Mouse (Mus musculus) kidney, postnatal 14 days (tissue): ENCODE measurements around the gene Ahnak2.
"Not testable (repeated sequence)": the region's sequence is repeated elsewhere in the genome, so short reads cannot be mapped to it uniquely, and the experiment has no call there.

Experiments
- DNase-seq: peaks from one replicate; pipeline ENCODE4 v3.0.0; 2022; ENCODE audit warnings: mixed read lengths

The Ahnak2 gene

GRCm38 (mm10) chr12:112820401-112820999 lies 18.0 kb upstream of the Ahnak2 start:
- DNase-seq = no peak

GRCm38 (mm10) chr12:112819057-112819662 lies 16.7 kb upstream of the Ahnak2 start:
- peak; percentile 48 for DNase-seq

- not testable (repeated sequence) for DNase-seq
Measured at GRCm38 (mm10) chr12:112816866-112817265, 14.4 kb upstream of the Ahnak2 start.

GRCm38 (mm10) chr12:112816294-112816693 lies 13.8 kb upstream of the Ahnak2 start:
- DNase-seq = peak; percentile 67

- DNase-seq = peak; percentile 54
Measured at GRCm38 (mm10) chr12:112814682-112815470, 12.4 kb upstream of the Ahnak2 start.

- peak; percentile 78 for DNase-seq
Measured at GRCm38 (mm10) chr12:112813370-112813769, 10.9 kb upstream of the Ahnak2 start.

GRCm38 (mm10) chr12:112810092-112810885 lies 7.8 kb upstream of the Ahnak2 start:
- DNase-seq = no peak

GRCm38 (mm10) chr12:112809641-112810040 lies 7.2 kb upstream of the Ahnak2 start:
- peak; percentile 52 for DNase-seq

- peak; percentile 95 for DNase-seq
Measured at GRCm38 (mm10) chr12:112808587-112809364, 6.3 kb upstream of the Ahnak2 start, which contains the start of gene Clba1. Clba1 (plus strand) TSS chr12:112808937.

GRCm38 (mm10) chr12:112808212-112808586 lies 5.7 kb upstream of the Ahnak2 start:
- DNase-seq = no peak

- no peak for DNase-seq
Measured at GRCm38 (mm10) chr12:112807796-112808195, 5.3 kb upstream of the Ahnak2 start.

- no peak for DNase-seq
Measured at GRCm38 (mm10) chr12:112806044-112806443, 3.6 kb upstream of the Ahnak2 start.

GRCm38 (mm10) chr12:112804046-112804445 lies 1.6 kb upstream of the Ahnak2 start:
- DNase-seq = peak; percentile 35

GRCm38 (mm10) chr12:112802917-112803316 lies 460 bp upstream of the Ahnak2 start:
- no peak for DNase-seq

- peak; percentile 74 for DNase-seq
Measured at GRCm38 (mm10) chr12:112800476-112800875, 2.0 kb downstream of the Ahnak2 start.

- DNase-seq = no peak
Measured at GRCm38 (mm10) chr12:112799237-112799970, 3.1 kb downstream of the Ahnak2 start.

- DNase-seq = no peak
Measured at GRCm38 (mm10) chr12:112798716-112799115, 3.7 kb downstream of the Ahnak2 start.

- peak; percentile 51 for DNase-seq
Measured at GRCm38 (mm10) chr12:112798332-112798681, 4.2 kb downstream of the Ahnak2 start.

- DNase-seq = no peak
Measured at GRCm38 (mm10) chr12:112797672-112798331, 4.7 kb downstream of the Ahnak2 start.

GRCm38 (mm10) chr12:112796551-112797510 lies 5.6 kb downstream of the Ahnak2 start:
- DNase-seq = no peak
